Mouse (Mus musculus) myocyte (in vitro differentiated cells): ENCODE data around the gene Crygs. TPM values are rescaled to one million over a fixed set of nuclear protein-coding genes. Genes with fewer than 3 reads are reported as not detected.

Experiments used
- H3K27me3 ChIP-seq: one replicate; pipeline ENCODE4 v1.6.1; 2011; ENCODE audit not compliant: control insufficient read depth, insufficient read depth, insufficient read length
- H3K36me3 ChIP-seq: one replicate; pipeline ENCODE4 v1.6.1; 2011; ENCODE audit not compliant: control insufficient read depth, insufficient read depth
- H3K4me2 ChIP-seq: one replicate; pipeline ENCODE4 v1.6.1; 2011; ENCODE audit warnings: low read depth, control low read depth
- H3K4me3 ChIP-seq: one replicate; pipeline ENCODE4 v1.5.1; 2011; ENCODE audit warnings: mild to moderate bottlenecking, control low read depth, moderate library complexity
- H3K79me2 ChIP-seq: one replicate; pipeline ENCODE4 v1.6.1; 2011; ENCODE audit not compliant: control insufficient read depth, insufficient read depth
- H3ac ChIP-seq: one replicate; pipeline ENCODE4 v1.6.1; 2011; ENCODE audit not compliant: control insufficient read depth, insufficient read length
- CEBPB ChIP-seq: IDR thresholded peaks from 2 replicates; pipeline ENCODE4 v1.6.1; 2011; ENCODE audit warnings: mild to moderate bottlenecking, moderate library complexity; ENCODE audit not compliant: poor library complexity, insufficient read depth, severe bottlenecking
- E2F4 ChIP-seq: IDR thresholded peaks from one replicate; pipeline ENCODE4 v1.6.1; 2011; ENCODE audit warnings: mild to moderate bottlenecking, control low read depth, moderate library complexity; ENCODE audit not compliant: insufficient read depth
- MAX ChIP-seq: IDR thresholded peaks from one replicate; pipeline ENCODE4 v1.6.1; 2011; ENCODE audit warnings: low read depth, mild to moderate bottlenecking, control low read depth
- MYOD1 ChIP-seq, 3 experiments: IDR thresholded peaks; one replicate each; pipeline ENCODE4 v1.6.1; 2011; ENCODE audit warnings: control low read depth in 2 of 3, low read depth in 2 of 3, mild to moderate bottlenecking in 2 of 3, moderate library complexity in 1 of 3; ENCODE audit not compliant: insufficient read length in 2 of 3, control insufficient read depth in 1 of 3
- MYOG ChIP-seq, 3 experiments: IDR thresholded peaks; one replicate each; pipeline ENCODE4 v1.6.1; 2011; ENCODE audit warnings: control low read depth in 2 of 3, low read depth in 2 of 3, mild to moderate bottlenecking in 2 of 3; ENCODE audit not compliant: insufficient read length in 2 of 3, control insufficient read depth in 1 of 3, insufficient read depth in 1 of 3
- POLR2A ChIP-seq: IDR thresholded peaks from one replicate; pipeline ENCODE4 v1.6.1; 2011; ENCODE audit warnings: low read depth, mild to moderate bottlenecking, control low read depth, moderate library complexity; ENCODE audit not compliant: insufficient read length
- POLR2AphosphoS2 ChIP-seq: IDR thresholded peaks from one replicate; pipeline ENCODE4 v1.6.1; 2011; ENCODE audit warnings: low read depth, control low read depth; ENCODE audit not compliant: insufficient read length
- REST ChIP-seq: IDR thresholded peaks from one replicate; pipeline ENCODE4 v1.6.1; 2011; ENCODE audit warnings: mild to moderate bottlenecking, control low read depth, moderate library complexity; ENCODE audit not compliant: insufficient read depth, insufficient read length
- SRF ChIP-seq: IDR thresholded peaks from one replicate; pipeline ENCODE4 v1.6.1; 2011; ENCODE audit warnings: low read depth; ENCODE audit not compliant: control insufficient read depth, insufficient read length
- TCF12 ChIP-seq: IDR thresholded peaks from one replicate; pipeline ENCODE4 v1.6.1; 2011; ENCODE audit warnings: mild to moderate bottlenecking, control low read depth; ENCODE audit not compliant: poor library complexity, insufficient read depth, severe bottlenecking
- TCF3 ChIP-seq: IDR thresholded peaks from one replicate; pipeline ENCODE4 v1.6.1; 2011; ENCODE audit warnings: low read depth, control low read depth; ENCODE audit not compliant: insufficient read length
- USF1 ChIP-seq: IDR thresholded peaks from one replicate; pipeline ENCODE4 v1.6.1; 2011; ENCODE audit warnings: low read depth, mild to moderate bottlenecking, control low read depth, moderate library complexity
- polyA plus RNA-seq: library from polyadenylated mRNA; unstranded; fragments of >200 nt; fragmentation: generic; extraction: Trizol; gene quantifications from one replicate; pipeline ENCODE4 v1.2.1, GENCODE M21; 2012; ENCODE audit warnings: missing spikeins

Crygs gene
- not detected for polyA plus RNA-seq

GRCm38 (mm10) chr16:22811477-22811876, at the start of gene Crygs:
Crygs (minus strand) TSS chr16:22811577.
- Histone ChIP-seq H3K79me2 (no peaks in the 10 kb centered on the region), H3K4me2 (no peak within 1 kb of the TSS), H3K4me3 (no peak within 1 kb of the TSS), H3K36me3 (no peaks in the 10 kb centered on the region), H3K27me3 (no peaks in the 10 kb centered on the region), H3ac (no peak within 1 kb of the TSS)
- TF ChIP-seq TCF3 (no peak), SRF (no peak), REST (no peak), MAX (no peak), USF1 (no peak), POLR2AphosphoS2 (no peak)

- H3K36me3 ChIP-seq = peaks cover under 1% of the 10 kb centered on the region
- TF ChIP-seq USF1 (peak; percentile 99), POLR2A (peak; percentile 74), MYOG (IDR thresholded peaks at IDR 0.05; ENCODE audit: control insufficient read depth in 1 of 3, insufficient read depth in 1 of 3, insufficient read length in 2 of 3, low read depth in 2 of 3) (no peak), REST (no peak), E2F4 (peak; percentile 81), SRF (peak; percentile 47), POLR2AphosphoS2 (peak; percentile 75), TCF12 (no peak)
- peak within 1 kb of the TSS; percentile 84 for H3K4me2 ChIP-seq
- H3K27me3 ChIP-seq = no peaks in the 10 kb centered on the region
- peak within 1 kb of the TSS; percentile 82 for H3K4me3 ChIP-seq
- H3ac ChIP-seq = peak within 1 kb of the TSS; percentile 57
- H3K79me2 ChIP-seq = peaks cover 43% of the 10 kb centered on the region
These were observed 46.2 kb upstream of the Crygs start, which contains the start of the genes Tbccd1 and Dnajb11 for GRCm38 (mm10) chr16:22857431-22858113. Tbccd1 (minus strand) TSS chr16:22857669. Dnajb11 (plus strand) TSS chr16:22857845.

- peak overlapping the region; percentile 84 for H3K4me2 ChIP-seq
- no peaks in the 10 kb centered on the region for H3K27me3 ChIP-seq
- peak overlapping the region; percentile 57 for H3ac ChIP-seq
- peak overlapping the region; percentile 82 for H3K4me3 ChIP-seq
- no peak for TF ChIP-seq MAX
- no peak for TF ChIP-seq POLR2AphosphoS2
- TF ChIP-seq REST = no peak
- TF ChIP-seq E2F4 = no peak
- no peak for TF ChIP-seq POLR2A
- TF ChIP-seq TCF3 = no peak
- no peak for TF ChIP-seq MYOG (IDR thresholded peaks at IDR 0.05; ENCODE audit: control insufficient read depth in 1 of 3, insufficient read depth in 1 of 3, insufficient read length in 2 of 3, low read depth in 2 of 3)
- TF ChIP-seq SRF = no peak
- no peak for TF ChIP-seq TCF12
- TF ChIP-seq USF1 = no peak
- no peak for TF ChIP-seq MYOD1 (IDR thresholded peaks at IDR 0.05; ENCODE audit: control insufficient read depth in 1 of 3, insufficient read length in 2 of 3, low read depth in 2 of 3)
- no peak for TF ChIP-seq CEBPB
- no peaks in the 10 kb centered on the region for H3K36me3 ChIP-seq
- peaks cover 44% of the 10 kb centered on the region for H3K79me2 ChIP-seq
These were observed 45.4 kb upstream of the Crygs start for GRCm38 (mm10) chr16:22856773-22857172.

- H3K4me2 ChIP-seq = no peak overlapping the region
- TF ChIP-seq SRF = no peak
- TF ChIP-seq REST = no peak
- no peak overlapping the region for H3K4me3 ChIP-seq
- H3ac ChIP-seq = no peak overlapping the region
- H3K36me3 ChIP-seq = no peaks in the 10 kb centered on the region
- H3K79me2 ChIP-seq = peaks cover 25% of the 10 kb centered on the region
- no peaks in the 10 kb centered on the region for H3K27me3 ChIP-seq
These were observed 41.3 kb upstream of the Crygs start for GRCm38 (mm10) chr16:22852709-22853108.

- Histone ChIP-seq H3K79me2 (peaks cover 16% of the 10 kb centered on the region), H3K36me3 (no peaks in the 10 kb centered on the region), H3K4me3 (no peak overlapping the region), H3K4me2 (no peak overlapping the region), H3ac (no peak overlapping the region), H3K27me3 (no peaks in the 10 kb centered on the region)
- no peak for TF ChIP-seq REST
- TF ChIP-seq TCF12 = no peak
- no peak for TF ChIP-seq E2F4
- no peak for TF ChIP-seq USF1
- no peak for TF ChIP-seq POLR2AphosphoS2
- no peak for TF ChIP-seq POLR2A
- TF ChIP-seq SRF = no peak
These were observed 37.0 kb upstream of the Crygs start for GRCm38 (mm10) chr16:22848331-22848730.
